Mouse (Mus musculus): ENCODE data around the gene Ring1. TPM values are rescaled to one million over a fixed set of nuclear protein-coding genes. Genes with fewer than 3 reads are reported as not detected.
A peak's percentile ranks its signal among the peaks of the same experiment; 100 is the strongest.
"Not testable (repeated sequence)": the region's sequence is repeated elsewhere in the genome, so short reads cannot be mapped to it uniquely, and the experiment has no call there.

Gene Ring1
- total RNA-seq, 2 experiments from 2014 or later: 43.9 to 45.5 TPM

- peak in 1 of 2 experiments; percentile 20 for DNase-seq (ENCODE audit: low spot score in 2 of 2)
Observed at GRCm38 (mm10) chr17:34029150-34029889, 4.8 kb upstream of the Ring1 start.

- peak in 1 of 2 experiments; percentile 26 for DNase-seq (ENCODE audit: low spot score in 2 of 2)
Observed at GRCm38 (mm10) chr17:34028501-34029149, 4.1 kb upstream of the Ring1 start.

- DNase-seq (ENCODE audit: low spot score in 2 of 2): peak; percentile 89 to 91
Observed at GRCm38 (mm10) chr17:34027656-34028223, 3.3 kb upstream of the Ring1 start, which contains the start of gene H2-Ke6. TSS of gene H2-Ke6 (minus strand) at chr17:34028060.

GRCm38 (mm10) chr17:34026917-34027655, 2.6 kb upstream of the Ring1 start:
- DNase-seq (ENCODE audit: low spot score in 2 of 2): peak; percentile 55 to 57

DNA sequence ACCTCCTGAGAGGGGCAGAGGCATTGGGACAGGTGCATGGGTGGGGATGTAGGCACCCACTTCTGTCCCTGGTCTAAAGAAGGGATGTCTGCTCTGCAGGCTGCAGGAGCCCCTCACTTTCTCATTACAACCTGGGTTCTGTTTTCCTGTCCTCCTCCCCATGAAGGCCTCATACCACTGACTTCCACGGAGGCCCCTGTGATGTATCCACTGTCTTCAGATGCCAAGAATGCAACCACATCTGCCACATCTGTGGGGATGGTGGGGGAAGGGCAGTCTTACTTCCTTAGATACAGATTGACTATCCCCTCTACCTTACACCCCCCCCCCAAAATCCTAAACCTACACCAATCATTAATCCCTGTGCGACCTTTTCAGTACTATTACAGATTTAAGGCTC, 1.7 kb upstream of the Ring1 start:
- peak in 1 of 2 experiments; percentile 23 for DNase-seq (ENCODE audit: low spot score in 2 of 2)

DNA sequence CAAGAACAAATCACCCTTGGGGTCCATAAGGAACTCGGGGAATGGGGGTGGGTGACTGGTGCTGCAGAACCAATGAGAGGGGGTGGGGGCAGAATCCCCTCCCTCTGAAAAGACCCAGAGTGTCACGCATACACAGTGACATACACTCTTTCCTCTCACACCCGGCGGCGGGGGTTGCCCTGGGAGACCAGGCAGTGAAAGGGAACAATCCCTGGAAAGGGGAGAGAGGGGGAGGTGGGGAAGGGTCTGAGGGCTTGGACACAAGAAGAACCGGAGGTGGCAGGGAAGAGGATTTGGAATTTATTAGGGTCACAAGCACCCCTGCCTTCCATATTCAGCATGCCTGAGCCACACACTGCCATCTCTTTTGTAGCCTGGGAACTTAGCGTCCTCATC, 1.3 kb upstream of the Ring1 start:
- peak in 1 of 2 experiments; percentile 27 for DNase-seq (ENCODE audit: low spot score in 2 of 2)

GRCm38 (mm10) chr17:34024861-34025755, 628 bp upstream of the Ring1 start:
- DNase-seq (ENCODE audit: low spot score in 2 of 2): peak in 1 of 2 experiments; percentile 34

DNA sequence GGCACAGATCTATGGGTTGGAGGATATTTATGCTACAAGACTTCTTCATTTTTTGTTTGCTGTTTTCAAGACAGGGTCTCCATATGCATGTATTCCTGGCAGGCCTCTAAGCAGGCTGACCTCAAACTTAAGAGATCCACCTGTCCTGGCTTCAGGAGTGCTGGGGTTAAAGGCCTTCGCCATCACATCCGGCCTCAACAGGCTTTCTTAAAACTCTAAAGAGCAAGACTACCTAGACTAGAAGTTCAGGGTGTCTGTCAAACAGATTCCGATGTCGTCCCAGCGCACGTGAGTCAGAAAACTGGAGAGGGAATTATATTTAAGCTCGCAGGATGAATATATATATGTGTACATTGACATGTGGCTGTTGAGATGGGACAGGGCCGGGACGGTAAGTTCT, 802 bp downstream of the Ring1 start:
- DNase-seq (ENCODE audit: low spot score in 2 of 2): peak in 1 of 2 experiments; percentile 18

GRCm38 (mm10) chr17:34022987-34023386, 1.5 kb downstream of the Ring1 start:
- DNase-seq (ENCODE audit: low spot score in 2 of 2): peak in 1 of 2 experiments; percentile 21

GRCm38 (mm10) chr17:34022414-34022783, 2.1 kb downstream of the Ring1 start:
- DNase-seq (ENCODE audit: low spot score in 2 of 2): peak in 1 of 2 experiments; percentile 21

DNA sequence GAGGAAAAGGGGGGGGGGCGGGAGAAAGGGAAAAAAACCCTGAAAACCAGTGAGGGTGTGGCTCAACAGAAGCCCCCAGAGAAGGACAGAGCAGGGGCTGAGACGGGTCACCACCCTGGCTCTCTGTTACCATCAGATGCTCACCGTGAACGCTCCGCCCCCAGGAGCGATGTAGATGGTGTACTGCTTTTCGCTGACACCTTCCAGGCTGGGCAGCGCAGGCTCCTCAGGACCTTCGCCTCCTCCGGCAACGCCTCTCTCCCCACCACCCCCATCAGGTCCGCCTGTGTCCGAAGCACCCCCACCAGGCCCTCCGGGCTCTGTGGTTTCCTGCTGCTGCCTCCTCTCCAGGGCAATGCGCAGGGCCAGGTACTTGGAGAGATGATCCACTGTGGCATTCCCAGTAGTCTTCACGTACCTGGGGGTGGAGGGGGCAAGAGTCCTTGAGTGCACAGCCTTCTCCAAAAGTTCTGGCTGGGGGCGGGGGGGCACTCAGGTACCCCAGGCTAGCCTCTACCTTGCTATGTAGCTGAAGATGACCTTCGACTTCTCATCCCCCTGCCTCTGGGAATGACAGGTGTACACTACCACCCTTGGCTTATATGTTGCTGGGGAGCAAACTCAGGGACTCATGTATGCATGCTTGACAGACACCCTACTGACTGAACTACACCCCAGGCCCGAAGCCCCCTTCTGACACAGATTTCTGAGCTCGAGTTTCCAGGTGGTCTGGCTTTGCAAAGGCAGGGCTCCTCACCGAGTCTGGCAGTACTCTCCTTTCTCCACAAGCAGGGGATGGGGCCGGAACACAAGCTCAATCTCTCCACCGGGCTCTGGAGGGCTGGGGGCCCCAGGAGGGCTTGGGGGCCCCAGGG, 2.7 kb downstream of the Ring1 start:
- DNase-seq (ENCODE audit: low spot score in 2 of 2): no peak

DNA sequence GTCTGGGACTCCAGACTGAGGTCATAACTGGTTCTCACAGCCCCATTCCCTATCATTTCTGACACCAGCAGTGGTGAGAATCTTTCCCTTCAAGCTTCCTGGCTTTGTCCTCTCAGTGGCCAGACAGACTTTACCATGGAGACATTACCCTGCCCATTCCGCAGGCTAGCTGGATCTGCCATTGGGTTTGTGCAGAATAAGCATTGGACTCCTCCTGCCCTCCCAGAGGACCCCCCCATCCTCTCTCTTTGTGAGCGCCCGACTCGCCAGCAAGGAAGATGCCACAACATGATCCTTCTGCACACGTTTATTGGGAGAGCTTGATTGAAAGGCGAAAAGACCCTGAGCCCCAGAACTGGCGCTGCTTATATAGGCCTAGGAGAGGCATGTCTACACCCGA, 11.0 kb downstream of the Ring1 start:
- DNase-seq (ENCODE audit: low spot score in 2 of 2): no peak

- DNase-seq (ENCODE audit: low spot score in 2 of 2): no peak
Observed at GRCm38 (mm10) chr17:34010156-34010555, 14.3 kb downstream of the Ring1 start.

DNA sequence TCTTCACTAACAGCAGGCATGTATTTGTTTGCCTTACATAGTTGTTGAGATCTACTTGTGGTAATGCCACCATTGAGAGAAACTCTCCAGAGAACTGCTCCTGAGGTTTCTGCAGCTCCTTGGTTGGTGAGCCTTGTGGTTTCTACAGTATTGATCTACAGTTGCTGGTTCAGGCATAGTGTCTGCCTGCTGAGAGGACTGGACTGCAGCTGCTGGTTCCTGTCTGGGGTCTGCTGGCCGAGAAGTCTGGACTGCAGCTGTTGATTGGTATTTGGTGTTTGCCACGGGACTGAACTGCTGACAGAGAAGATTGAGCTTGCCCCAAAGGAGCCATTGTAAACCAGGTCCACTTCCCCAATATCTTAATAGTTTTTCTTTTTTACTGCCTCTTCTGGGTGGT, 17.9 kb downstream of the Ring1 start:
- DNase-seq (ENCODE audit: low spot score in 2 of 2): no peak

DNA sequence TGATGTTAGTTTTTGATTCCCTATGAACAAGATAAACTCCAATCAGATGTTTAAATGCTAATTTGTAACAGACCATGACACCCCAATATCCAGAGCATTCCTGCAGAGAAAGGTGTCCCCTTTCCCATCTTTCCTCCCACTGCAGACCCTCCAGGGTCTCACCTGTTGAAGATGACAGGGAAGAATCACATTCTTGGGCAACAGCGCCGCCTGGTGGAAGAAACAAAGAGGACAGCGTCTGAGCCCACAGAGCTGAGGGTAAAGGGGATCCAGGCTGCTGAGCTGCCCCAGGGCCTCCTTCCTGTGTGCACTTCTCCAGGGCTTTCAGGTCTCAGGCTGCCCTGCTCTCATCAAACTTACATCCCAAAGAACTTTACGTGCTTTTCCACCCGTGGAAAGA, 21.1 kb downstream of the Ring1 start:
- DNase-seq (ENCODE audit: low spot score in 2 of 2): peak in 1 of 2 experiments; percentile 57

DNA sequence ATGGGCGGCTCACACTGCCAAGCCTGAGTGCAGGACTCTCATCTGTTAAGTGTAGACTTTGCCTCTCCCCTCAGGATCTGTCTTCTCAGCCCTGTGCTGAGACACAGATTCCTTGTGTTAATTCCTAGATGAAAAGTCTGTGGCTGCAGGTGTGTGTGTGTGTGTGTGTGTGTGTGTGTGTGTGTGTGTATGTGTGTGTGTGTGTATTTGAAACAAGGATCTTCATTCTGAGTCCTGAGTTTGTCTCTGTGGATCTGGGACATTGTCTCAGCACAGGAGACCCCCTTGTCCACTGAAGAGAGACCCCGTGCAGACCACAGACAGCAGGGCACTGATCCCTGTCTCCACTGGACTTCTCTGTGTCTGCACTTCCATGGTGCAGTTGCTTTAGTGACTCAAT, 23.7 kb downstream of the Ring1 start:
- not testable (repeated sequence) for DNase-seq (ENCODE audit: low spot score in 2 of 2)

- peak; percentile 87 to 91 for DNase-seq (ENCODE audit: low spot score in 2 of 2)
Observed at GRCm38 (mm10) chr17:34000150-34000537, 24.3 kb downstream of the Ring1 start, which contains the start of gene H2-K1. TSS of gene H2-K1 (minus strand) at chr17:34000347.

DNA sequence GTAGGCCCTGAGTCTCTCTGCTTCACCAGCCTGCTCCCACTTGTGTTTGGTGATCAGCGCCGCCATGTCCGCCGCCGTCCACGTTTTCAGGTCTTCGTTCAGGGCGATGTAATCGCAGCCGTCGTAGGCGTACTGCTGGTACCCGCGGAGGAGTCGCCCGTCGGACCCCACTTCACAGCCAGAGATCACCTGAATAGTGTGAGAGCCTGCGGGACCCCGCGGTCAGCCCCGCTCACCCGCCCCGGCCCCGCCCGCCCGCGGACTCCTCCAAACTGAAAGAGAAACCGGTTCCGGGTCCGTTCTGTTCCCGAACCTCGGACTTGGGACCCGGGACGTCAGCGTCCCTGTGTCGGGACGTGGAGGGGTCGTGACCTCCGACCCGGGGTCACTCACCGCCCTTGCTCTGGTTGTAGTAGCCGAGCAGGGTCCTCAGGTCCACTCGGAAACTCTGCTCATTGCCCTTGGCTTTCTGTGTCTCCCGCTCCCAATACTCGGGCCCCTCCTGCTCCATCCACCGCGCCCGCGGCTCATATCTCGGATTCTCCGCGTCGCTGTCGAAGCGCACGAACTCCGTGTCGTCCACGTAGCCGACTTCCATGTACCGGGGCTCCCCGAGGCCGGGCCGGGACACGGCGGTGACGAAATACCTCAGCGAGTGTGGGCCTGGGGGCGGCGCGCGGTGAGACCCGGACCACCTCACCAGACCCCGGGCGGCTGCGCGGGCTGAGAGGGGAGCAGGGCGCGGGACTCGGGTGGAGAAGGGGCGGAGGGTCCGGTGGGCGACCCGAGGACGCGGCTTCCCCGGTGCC, 24.9 kb downstream of the Ring1 start:
- DNase-seq (ENCODE audit: low spot score in 2 of 2): peak in 1 of 2 experiments; percentile 47

All from adrenal gland, adult 18-20 months (tissue).